Mouse (Mus musculus): ENCODE measurements around the gene Naip2.
"Not testable (repeated sequence)": the region's sequence is repeated elsewhere in the genome, so short reads cannot be mapped to it uniquely, and the experiment has no call there.

GRCm38 (mm10) chr13:100161171-100161870, 40.6 kb downstream of the Naip2 start:
- not testable (repeated sequence) for TF ChIP-seq POLR2A (IDR thresholded peaks at IDR 0.05; ENCODE audit: low read depth, low read length); CTCF (IDR thresholded peaks at IDR 0.05; ENCODE audit: borderline replicate concordance, insufficient read depth, low read length)

Measured in embryonic fibroblast, embryonic 13.5 days (primary cell).